Mouse (Mus musculus) brain, embryonic 14.5 days (tissue): ENCODE data around the gene Vps35l.
A peak's percentile ranks its signal among the peaks of the same experiment; 100 is the strongest.

Source experiments
- CTCF ChIP-seq: fragments of 200-500 bp; IDR thresholded peaks from 2 replicates; pipeline ENCODE4 v1.5.1; 2012; ENCODE audit warnings: inconsistent platforms, mild to moderate bottlenecking, moderate library complexity, borderline replicate concordance; ENCODE audit not compliant: insufficient read depth, insufficient read length; ENCODE audit errors: extremely low read depth
- POLR2A ChIP-seq: fragments of 200-500 bp; IDR thresholded peaks from 2 replicates; pipeline ENCODE4 v1.6.1; 2012; ENCODE audit warnings: mild to moderate bottlenecking, inconsistent platforms, borderline replicate concordance; ENCODE audit not compliant: poor library complexity, insufficient read depth, insufficient read length, severe bottlenecking; ENCODE audit errors: extremely low read depth

DNA sequence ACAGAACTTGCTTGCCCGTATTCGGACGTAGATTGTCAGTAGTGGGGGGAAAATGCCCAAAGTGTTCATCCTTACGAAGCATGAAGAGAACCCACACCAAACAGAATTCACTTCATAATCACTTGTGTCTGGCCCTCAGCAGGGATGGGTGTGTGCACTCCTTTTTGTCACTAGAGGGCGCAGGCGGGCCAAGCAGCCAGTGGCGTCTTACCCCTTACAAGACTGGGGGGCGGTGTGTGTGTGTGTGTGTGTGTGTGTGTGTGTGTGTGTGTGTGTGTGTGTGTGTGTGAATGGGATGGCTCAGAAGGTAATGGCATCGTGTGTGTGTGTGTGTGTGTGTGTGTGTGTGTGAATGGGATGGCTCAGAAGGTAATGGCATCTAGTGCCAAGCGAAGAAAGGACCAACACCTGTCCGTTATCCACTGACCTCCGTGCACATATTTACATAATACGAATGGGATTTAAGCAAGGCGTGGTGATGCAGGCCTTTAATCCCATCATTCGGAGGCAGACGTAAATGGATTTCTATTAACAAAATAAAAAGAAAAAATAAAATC lies at the start of gene Vps35l:
- TF ChIP-seq CTCF (peak; percentile 93), POLR2A (no peak)
